Mouse (Mus musculus) megakaryocyte progenitor cell, adult 5-6 weeks (primary cell): ENCODE results near the gene Foxd3. TPM values are rescaled to one million over a fixed set of nuclear protein-coding genes. Genes with fewer than 3 reads are reported as not detected.
"Not testable (repeated sequence)": the region's sequence is repeated elsewhere in the genome, so short reads cannot be mapped to it uniquely, and the experiment has no call there.

ENCODE experiments used
- ATAC-seq: replicated peaks from 2 replicates; pipeline ENCODE4 v1.8.0; 2016; ENCODE audit warnings: mild to moderate bottlenecking, moderate TSS enrichment, inconsistent platforms; ENCODE audit not compliant: poor library complexity
- total RNA-seq, 2 experiments: library from RNA; stranded (forward) in 1 of 2; stranded (reverse) in 1 of 2; fragments of 157-497, 149-512 nt in 1 of 2; fragments of 200-1000 nt in 1 of 2; gene quantifications; 2 replicates each; pipeline versions ENCODE4 v1.2.3 to v1.2.4; 2015 to 2017

Gene Foxd3
- total RNA-seq (2015) (not detected in 2 replicates), total RNA-seq (2017) (not detected in 2 replicates)

DNA sequence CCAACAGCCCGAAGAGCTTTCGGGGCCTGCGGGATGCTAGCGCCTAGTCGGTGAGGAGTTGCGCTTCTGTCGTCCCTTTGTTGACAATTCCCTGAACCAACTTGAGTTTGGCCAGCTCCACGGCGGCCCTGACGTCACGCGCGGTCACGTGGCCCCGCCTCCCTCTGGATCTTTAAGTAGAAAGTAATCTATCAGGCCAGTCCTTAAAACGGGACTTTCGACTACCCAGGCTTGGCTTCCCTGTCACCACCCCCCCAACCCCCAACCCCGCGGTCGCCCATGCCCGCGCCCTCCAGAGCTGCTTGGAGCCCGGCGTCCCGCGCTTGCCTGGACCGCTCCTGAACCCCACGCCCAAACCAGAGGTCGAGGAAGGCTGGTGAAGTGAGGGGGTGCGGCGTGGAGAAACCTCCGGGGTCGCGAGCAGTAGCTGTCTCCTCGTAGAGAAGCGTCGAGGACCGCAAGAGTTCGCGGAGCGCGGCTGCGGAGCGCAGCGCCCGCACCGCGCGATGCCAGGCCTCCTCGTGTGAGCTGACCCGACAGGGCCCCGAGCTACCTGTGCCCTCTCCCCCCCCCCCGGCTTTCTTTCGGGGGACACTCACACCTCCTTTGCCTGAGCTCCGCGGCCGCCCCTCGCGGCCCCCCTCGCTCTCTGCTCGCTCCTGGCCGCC lies at the start of gene Foxd3:
TSS of gene Foxd3 (plus strand) at position 363 of the 668 bp plus-strand sequence.
- ATAC-seq = no peak

DNA sequence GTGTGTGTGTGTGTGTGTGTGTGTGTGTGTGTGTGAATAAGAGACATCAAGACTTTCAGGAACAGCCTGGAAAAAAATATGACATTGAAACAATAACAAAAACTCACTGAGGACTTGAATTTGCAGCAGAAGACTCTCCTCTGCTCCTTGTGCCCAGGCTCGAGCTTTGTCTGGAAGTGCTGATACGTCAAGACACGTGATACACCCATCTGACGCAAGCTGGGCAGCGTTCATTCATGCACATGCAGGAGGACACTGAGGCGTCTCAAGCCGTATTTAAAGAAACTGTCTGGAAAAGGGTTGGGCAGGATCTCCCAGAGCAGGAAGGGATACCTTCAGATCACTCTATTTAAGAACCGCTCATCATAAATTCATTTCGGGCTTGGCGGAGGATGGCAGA lies 43.9 kb upstream of the Foxd3 start:
- no peak for ATAC-seq

DNA sequence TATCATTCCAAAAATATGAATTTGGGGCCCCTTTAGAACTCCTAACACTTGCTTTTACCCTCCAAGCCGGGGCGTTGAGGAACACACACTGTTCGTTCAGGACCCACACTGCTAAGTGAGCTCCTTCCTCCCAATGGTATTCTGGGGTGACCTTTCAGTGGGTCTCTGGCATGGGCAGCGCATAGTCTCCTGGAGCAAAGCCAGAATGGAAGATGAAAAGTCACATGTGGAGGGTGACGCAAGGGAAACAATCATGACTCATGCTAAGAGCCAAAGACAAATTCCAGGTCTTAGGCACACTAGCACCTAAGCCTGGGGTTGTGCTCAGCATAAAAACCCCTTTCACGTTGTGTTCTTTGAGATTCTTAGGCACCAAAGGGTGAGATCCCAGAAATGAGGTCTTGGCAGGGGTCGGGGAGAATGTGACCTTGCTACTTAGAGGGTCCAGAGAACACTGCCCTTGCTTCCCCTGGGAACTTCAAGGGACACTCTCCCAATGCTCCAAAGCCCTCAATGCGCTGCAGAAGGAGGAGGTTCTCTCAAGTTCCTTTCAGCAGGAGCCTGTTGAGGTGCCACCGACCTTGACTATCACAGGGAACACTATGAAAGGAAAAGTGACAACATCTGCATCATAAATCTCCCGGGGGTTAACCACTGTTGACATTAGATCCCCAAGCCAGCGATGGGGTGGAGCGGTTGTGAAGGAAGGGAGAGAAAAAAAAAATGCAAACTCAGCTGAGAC lies 43.3 kb upstream of the Foxd3 start:
- ATAC-seq = no peak

DNA sequence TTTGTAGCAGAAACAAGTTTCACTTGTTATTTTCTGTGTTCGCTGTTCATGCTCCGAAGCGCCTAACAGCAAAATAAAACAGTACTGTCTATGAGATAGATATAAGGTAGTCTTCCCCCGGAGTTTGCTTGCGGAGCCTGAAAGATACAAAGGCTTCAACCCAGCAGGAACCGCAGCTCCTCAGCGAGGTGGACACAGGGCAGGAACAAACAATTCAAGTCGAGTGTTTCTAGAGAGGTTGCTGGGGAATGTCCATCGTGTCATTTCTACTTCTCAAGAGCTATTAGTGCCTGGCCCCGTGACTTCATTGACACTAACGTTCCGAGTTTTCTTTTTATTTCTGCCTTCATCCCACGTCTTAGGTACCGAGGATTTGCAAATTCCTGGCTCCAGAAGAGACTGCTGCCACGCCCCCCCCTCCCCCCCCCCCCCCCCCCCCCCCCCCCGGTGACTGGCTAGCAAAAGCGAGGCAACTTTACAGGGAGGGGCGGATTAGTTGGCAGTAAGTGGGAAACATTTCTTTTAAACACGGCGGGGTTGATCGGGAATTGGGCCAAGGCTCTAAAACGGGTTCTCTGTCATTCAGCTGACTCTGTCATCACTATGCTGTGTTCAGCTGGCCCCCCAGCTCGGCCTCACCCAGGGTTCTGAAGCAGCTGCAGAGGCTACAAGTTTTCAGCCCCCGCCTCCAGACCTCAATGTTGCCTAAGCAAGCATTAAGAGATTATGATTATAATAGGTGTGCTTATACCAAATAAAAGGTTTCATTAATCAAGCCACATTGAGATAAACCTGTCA lies 29.9 kb upstream of the Foxd3 start:
- ATAC-seq = no peak

DNA sequence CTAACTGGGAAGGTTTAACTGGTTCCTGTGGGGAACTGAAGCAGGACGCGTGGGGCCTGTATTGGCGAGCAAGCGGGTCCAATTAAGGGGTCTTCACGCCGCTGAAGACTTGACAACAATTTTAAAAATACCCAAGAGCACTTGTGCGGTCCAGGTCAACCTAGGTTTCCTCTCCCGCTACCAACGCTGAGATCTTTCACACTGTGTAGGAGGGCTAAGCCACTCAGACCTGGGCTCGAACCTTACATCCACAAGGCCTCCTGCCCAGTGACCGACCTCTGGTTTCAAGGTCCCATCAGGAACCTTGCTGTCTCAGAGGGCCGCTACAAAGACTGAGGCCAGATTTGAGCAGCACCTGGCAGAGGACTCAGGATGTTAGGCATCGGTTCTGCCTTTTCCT lies 29.0 kb upstream of the Foxd3 start:
- no peak for ATAC-seq

DNA sequence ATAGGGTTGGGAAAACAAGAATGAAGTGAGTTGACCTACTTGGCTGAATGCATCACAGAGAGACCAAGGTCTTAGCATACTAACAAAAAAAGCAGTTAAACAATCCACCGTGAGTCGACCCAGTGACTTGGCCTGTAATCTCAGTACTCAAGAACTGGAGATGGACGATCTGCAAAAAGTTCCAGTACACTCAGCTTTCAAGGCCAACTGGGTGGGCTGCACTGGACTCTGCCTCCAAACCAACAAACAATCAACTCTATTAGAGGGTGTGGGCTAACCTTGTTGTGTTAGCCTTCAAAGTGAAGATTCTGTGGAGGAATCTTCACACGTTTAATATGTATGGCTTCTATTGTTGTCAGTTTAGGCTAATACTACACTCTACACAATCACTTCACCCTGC lies 20.1 kb upstream of the Foxd3 start:
- ATAC-seq = no peak

DNA sequence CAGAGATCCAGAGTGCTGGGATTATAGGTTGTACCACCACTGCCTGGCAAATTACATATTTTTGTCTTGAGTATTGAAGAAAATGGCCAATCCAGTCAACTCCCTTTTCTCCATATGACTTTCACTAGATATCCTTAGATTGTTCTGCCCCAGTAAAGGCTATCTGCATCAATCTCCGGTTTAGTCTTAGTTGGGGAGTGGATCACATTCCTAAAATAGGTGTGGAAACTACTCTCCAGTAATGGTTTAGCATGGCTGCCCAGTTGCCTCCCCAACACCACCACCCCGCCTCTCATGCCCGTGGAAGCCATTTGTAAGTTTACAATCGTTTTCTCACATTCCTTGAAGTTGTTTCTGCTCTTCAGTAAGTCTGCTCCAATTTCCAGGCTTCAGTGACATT lies 19.4 kb upstream of the Foxd3 start:
- no peak for ATAC-seq

DNA sequence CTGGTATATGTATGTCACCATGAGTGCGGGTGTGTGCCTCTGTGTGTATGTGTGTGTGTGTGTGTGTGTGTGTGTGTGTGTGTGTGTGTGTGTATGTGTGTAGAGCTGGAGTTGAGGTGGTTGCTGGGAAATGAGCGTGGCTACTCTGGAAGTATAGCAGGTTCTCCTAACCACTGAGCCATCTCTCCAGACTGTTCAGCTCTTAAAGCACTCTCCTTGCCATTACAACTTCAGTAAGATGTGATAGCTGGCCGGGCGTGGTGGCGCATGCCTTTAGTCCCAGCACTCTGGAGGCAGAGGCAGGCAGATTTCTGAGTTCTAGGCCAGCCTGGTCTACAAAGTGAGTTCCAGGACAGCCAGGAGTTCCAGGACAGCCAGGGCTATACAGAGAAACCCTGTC lies 15.5 kb upstream of the Foxd3 start:
- not testable (repeated sequence) for ATAC-seq

DNA sequence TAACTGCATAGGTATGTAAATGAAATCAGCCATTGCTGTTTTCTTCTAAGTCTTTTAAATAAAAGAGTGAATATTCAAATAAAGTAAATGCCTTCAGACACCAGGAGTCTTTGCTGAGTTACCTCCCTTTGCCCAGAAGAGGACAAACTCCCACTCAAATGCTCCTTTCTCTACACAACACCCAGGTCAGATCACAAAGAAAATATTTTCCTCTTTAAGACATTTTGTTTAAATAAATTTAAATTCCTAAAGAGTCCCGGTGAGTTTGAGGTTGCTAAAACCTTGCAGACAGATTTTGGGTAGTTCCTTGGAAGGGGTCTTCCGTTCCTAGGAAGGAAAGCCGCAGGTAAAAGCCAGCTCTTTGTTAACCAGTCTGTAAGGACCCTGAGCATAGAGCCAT lies 14.2 kb upstream of the Foxd3 start:
- ATAC-seq = no peak

DNA sequence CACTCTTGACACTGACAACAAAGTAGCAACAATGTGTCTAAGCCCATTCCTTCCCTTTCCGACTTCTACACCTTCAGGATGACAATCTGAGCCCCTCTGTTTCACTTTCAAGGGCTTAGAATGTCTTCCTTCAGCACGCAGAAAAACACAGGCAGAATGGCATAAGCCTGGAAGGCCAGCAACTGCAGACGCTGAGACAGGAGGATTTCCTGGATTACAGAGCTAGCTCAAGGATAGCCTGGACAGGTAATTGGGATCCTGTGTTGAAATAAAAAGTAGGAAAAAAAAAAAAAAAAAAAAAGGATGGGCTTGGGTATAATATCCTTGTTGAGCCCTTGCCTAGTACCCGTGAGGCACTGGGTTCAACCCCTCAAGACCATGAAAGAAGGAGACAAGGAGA lies 10.5 kb upstream of the Foxd3 start:
- ATAC-seq = no peak

DNA sequence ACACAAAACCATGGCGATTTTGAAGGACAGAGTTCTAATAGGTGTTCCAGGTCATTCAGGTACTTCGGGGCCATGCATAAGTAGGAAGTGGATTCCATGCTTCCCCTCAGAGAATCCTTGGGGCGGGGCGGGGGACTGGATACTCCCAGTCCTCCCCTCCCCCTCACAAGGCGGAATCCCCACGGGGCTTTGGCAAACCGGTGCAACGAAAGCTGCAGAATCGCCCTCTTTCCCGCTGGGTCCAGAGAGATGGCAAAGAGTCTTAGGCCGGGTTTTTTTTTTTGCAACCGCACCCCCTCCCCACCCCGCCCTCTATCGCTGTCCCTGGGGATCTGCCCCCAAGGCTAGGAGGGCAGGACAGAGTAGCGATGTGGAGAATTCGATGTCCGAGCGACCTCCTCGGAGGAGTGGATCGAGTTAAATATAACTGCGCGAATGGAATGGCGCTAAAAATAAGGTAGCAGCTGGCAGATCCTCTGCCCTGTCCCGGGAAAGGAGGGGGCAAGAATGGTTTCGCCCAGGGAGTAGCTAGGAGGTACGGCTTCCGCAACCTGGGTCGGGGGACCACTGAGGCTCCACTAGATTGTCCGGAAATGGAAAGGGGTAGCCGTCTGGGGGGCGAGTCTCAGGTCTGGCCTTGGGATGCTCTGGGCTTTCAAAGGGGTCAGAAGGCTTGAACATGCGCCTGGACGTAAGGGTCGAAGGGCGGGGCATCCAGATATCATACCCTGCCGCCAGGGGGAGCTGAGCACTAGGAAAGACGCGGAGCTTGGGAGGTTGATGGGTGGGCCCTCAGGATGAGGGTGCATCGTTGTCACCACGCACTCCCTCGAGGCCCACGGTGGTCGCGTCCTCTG lies 5.8 kb upstream of the Foxd3 start:
- ATAC-seq = peak; percentile 35; the same call in 1 of the 2 replicates

DNA sequence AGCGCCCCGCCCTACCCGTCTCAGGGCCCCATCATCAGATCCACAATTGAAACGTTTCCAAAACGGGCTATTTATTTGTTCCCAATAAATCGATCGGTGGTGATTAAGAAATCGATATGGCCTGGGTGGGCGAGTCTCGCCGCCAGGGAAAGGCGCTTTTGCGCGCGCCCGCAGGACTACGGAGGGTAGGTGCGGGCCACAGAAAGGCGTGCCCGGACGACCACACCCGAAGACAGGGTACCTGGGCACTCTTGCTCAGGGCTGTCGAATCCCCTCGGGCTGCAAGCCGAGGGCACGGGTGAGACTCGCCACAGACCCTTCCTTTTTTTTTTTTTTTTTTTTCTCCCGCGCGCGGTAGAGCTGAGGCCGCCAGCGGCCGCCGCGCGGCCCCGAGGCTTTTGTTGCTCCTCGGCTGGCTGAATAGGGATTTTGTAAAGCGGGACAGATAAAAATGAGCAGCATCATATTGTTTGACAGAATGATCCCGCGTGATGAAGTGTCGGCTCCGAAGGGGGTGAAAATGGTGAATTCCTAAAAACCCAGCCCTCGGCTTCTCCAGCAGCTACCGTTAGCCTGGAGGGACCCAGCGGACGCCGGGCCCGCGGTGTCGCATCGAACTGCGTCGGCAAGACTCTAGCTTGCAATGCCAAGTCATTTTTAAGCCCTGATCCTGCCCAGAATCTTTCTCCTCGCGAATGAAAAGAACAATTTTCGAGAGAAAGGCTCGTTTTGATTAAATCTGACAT lies 5.0 kb upstream of the Foxd3 start:
- no peak for ATAC-seq

DNA sequence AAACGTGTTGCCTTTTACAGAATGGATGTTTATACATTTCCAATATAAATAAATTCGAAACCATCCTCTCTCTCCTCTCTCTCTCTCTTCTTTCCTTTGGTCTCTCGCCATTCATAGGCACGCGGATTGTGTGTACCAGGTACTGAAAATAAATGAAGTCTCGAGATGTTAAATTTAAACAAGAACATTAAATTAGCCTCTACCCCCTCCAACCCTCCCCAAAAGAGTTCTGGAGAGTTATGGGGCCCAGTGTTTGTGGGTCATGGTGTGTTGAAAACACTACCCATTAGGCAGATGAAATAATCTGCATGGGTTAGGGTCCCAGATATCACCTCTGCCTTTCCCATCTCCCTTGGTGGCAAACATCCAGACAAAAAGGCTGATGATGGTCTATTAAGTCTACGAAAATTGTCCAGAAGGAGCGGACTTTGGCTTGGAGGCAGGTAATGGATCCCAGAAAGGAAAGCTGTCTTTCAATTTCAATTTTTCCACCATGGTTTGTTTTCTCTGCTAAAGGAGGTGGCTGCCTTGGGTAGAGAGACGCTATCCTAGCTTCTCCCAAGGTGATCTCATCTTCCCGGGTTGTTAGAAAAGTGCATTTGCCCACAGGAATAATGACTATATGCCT lies 4.2 kb upstream of the Foxd3 start:
- ATAC-seq = no peak

DNA sequence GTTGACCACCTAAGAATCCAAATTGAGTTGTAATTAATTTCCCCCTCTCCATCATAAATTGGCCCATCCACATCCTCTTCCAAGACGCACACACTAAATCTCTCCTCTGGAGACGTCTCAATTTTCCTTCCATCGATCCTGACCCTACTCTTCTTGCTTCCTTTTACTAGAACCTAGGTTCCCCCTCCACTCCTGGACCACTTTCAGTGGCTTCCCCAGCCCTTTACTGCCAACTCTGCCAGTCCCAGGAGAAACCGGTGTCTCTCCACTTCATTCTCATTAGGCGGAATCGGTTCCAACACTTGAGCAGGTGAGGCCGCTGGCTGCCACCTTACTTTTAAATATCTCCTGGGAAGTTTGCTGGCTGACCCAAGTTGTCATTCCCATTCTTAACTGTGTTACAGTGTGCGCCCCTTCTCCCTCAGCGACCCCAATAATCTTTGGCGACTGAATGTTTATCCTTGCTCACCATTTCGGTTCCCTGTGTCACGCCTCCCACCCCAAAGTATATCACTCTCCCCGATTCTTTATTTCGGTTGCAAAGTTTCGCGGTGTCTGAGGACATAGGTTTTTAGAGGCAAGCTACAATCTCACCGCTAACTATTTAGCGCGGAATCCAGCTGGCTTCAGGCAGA lies 3.4 kb upstream of the Foxd3 start:
- no peak for ATAC-seq

DNA sequence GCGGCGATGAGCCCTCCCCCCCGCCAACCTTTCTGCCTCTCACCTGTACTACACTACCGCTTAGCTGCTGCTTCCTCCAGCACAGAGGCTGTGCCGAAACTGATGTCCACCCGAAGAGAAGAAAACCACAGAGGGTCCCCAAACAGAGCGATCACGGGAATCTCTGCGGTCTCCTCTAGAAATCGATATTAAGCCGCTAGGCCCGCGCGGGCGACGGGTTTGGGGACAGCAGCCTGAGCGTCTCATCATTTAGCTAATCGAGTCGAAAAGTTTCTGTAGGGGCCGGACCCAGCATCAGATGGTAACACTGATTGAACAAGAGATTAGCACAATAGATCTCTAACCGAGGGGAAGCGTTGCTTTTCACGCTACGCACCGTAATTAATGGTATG lies 2.9 kb upstream of the Foxd3 start:
- ATAC-seq = no peak

DNA sequence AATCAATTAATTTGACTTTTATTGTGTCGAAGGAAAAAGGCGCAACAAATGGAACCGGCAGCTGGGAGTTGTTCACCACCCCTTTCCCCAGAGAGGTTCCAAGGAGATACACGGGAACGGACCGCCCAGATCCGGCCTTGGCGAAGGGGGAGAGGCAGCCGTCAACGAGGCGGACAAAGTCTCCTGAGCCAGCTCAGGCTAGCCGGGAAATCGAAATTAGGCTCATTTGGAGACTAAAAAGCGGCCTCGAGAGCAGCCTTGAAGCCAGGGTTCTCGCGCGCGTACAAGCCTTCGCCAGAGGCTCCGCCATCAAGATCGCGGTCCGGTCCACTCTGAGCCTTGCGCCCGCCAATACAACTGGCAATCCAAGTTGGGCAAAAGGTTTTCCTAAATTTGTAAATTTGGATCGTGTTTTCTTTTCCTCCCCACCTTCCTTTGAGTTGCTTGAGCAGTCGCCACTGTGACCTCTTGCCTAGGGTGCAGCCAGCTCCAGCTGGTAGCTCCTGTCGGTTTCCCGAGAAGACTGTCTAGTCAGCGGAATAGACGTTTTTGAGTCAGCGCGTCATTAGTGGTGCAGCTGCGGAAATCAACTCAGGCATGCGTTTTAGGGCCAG lies 2.4 kb upstream of the Foxd3 start:
- ATAC-seq = no peak

DNA sequence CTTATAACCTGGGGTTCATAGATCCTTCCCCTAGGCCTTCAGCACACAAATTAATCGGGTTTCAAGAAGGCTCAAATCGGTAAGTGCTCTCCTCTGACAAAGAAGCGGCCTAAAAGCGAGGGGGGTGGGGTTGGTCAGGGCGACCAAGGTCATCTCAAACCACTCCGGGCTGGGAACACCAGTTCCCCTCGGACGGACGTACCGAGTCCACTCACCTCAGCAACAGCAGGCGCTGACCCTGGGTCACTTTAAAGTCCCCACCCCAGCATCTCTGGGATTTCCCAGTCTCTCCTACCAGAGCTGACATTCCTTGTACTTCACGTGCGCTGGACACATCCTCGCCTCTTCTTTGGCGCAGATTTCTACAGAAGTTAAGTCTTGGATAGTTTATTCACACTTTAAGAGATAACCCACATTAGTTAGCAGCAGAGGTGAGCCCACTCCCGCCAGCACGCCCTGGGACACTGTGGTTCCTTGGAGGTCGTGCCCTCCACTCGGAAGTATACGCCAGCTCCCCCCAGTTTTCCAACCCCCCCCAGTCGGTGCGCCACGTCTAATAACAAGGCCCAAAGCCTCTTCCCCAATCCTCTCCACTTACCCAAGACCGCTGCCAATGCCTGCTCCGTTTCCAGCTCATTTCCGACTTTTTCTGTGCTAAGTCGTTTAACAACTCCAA lies 1.3 kb upstream of the Foxd3 start:
- ATAC-seq = no peak
